Mouse (Mus musculus) CH12.LX (cell line): Measurements from ENCODE around the gene Nf1.

Source experiments
- CHD1 ChIP-seq: IDR thresholded peaks from 2 replicates; pipeline ENCODE4 v1.6.1; 2012; ENCODE audit warnings: low read depth, low read length, improper control_type of control experiment, inconsistent platforms
- CTCF ChIP-seq, 2 experiments: IDR thresholded peaks in 1 of 2; conservative IDR thresholded peaks in 1 of 2; 2 replicates each; pipeline ENCODE4 v1.5.1; 2011 to 2012; ENCODE audit warnings: low read depth in 2 of 2, low read length in 2 of 2, improper control_type of control experiment in 1 of 2, inconsistent platforms in 1 of 2, mild to moderate bottlenecking in 1 of 2, moderate library complexity in 1 of 2
- IRF4 ChIP-seq: IDR thresholded peaks from 2 replicates; pipeline ENCODE4 v1.6.1; 2014; ENCODE audit warnings: low read depth, mild to moderate bottlenecking, inconsistent platforms, low read length, improper control_type of control experiment
- MYC ChIP-seq: IDR thresholded peaks from 2 replicates; pipeline ENCODE4 v1.6.1; 2011; ENCODE audit warnings: low read depth, mild to moderate bottlenecking, improper control_type of control experiment, low read length
- NRF1 ChIP-seq: IDR thresholded peaks from 2 replicates; pipeline ENCODE4 v1.6.1; 2014; ENCODE audit warnings: low read depth, mild to moderate bottlenecking, inconsistent platforms, low read length, improper control_type of control experiment, moderate library complexity
- POLR2A ChIP-seq: IDR thresholded peaks from 2 replicates; pipeline ENCODE4 v1.6.1; 2011; ENCODE audit warnings: low read depth, mild to moderate bottlenecking, improper control_type of control experiment, low read length
- ZC3H11A ChIP-seq: IDR thresholded peaks from 2 replicates; pipeline ENCODE4 v1.6.1; 2012; ENCODE audit warnings: low read depth, mild to moderate bottlenecking, inconsistent platforms, low read length, improper control_type of control experiment
- ZMIZ1 ChIP-seq: IDR thresholded peaks from 2 replicates; pipeline ENCODE4 v1.6.1; 2012; ENCODE audit warnings: low read depth, mild to moderate bottlenecking, inconsistent platforms, low read length, improper control_type of control experiment

DNA sequence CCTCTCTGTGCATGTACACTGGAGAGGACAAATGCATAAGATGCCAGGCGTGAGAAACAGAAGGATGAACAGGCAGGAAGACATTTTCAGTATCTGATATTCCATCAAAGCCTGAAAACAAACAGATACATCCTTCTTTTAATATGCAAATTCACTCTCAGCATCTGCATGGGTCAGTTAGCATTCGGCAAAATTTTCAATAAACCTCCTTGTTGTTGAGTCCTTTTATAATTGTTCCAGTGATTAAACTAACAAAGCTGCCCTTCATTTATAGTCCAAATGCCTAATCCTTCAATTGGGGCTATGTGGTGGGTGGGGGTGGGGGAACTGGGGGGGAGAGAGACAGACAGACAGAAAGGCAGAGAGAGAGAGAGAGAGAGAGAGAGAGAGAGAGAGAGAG lies 163.4 kb downstream of the Nf1 start:
- TF ChIP-seq CTCF (conservative IDR thresholded peaks at IDR 0.05 in 1 of 2, IDR thresholded peaks at IDR 0.05 in 1 of 2; ENCODE audit: low read depth in 2 of 2, low read length in 2 of 2) = no peak
- TF ChIP-seq NRF1 = no peak
- TF ChIP-seq IRF4 = no peak
- TF ChIP-seq ZC3H11A = no peak
- TF ChIP-seq CHD1 = no peak
- TF ChIP-seq POLR2A = no peak
- TF ChIP-seq ZMIZ1 = no peak
- no peak for TF ChIP-seq MYC
